Mouse (Mus musculus): ENCODE results near the gene Slc35f6. TPM values are rescaled to one million over a fixed set of nuclear protein-coding genes. Genes with fewer than 3 reads are reported as not detected.
"Not testable (repeated sequence)": the region's sequence is repeated elsewhere in the genome, so short reads cannot be mapped to it uniquely, and the experiment has no call there.

The Slc35f6 gene
- polyA plus RNA-seq, 1 experiment from 2014 or later: 24.4 TPM

GRCm38 (mm10) chr5:30678722-30679296, 31.1 kb downstream of the Slc35f6 start:
- H3K27me3 ChIP-seq: no peaks in the 10 kb centered on the region
- ATAC-seq (ENCODE audit: insufficient number of reproducible peaks, insufficient read depth, low FRiP score, low TSS enrichment): no peak
- no peaks in the 10 kb centered on the region for H3K4me1 ChIP-seq
- peaks cover 32% of the 10 kb centered on the region for H3K36me3 ChIP-seq
- H3K4me3 ChIP-seq: no peak overlapping the region
- no peak overlapping the region for H3K27ac ChIP-seq
- no peaks in the 10 kb centered on the region for H3K9me3 ChIP-seq
- 92% methylated on average over 4 of the region's 4 CpGs for WGBS
- no peak overlapping the region for H3K4me2 ChIP-seq (replicated peaks)
- H3K9ac ChIP-seq: no peak overlapping the region

GRCm38 (mm10) chr5:30679593-30679992, 31.9 kb downstream of the Slc35f6 start:
- Histone ChIP-seq H3K4me1 (no peaks in the 10 kb centered on the region), H3K27ac (no peak overlapping the region), H3K36me3 (peaks cover 25% of the 10 kb centered on the region), H3K9me3 (no peaks in the 10 kb centered on the region), H3K9ac (no peak overlapping the region), H3K4me3 (no peak overlapping the region), H3K4me2 (replicated peaks) (no peak overlapping the region), H3K27me3 (no peaks in the 10 kb centered on the region)
- no peak for ATAC-seq (ENCODE audit: insufficient number of reproducible peaks, insufficient read depth, low FRiP score, low TSS enrichment)
- WGBS: 80% methylated on average over 5 of the region's 5 CpGs

GRCm38 (mm10) chr5:30681970-30682369, 34.2 kb downstream of the Slc35f6 start:
- no peak overlapping the region for H3K27ac ChIP-seq
- H3K4me1 ChIP-seq: no peaks in the 10 kb centered on the region
- no peak overlapping the region for H3K4me2 ChIP-seq (replicated peaks)
- H3K9me3 ChIP-seq: no peaks in the 10 kb centered on the region
- H3K27me3 ChIP-seq: no peaks in the 10 kb centered on the region
- WGBS: 91% methylated on average over 5 of the region's 5 CpGs
- peaks cover 5% of the 10 kb centered on the region; the same call in 1 of the 2 replicates for H3K36me3 ChIP-seq
- no peak overlapping the region for H3K9ac ChIP-seq
- H3K4me3 ChIP-seq: no peak overlapping the region
- no peak for ATAC-seq (ENCODE audit: insufficient number of reproducible peaks, insufficient read depth, low FRiP score, low TSS enrichment)

GRCm38 (mm10) chr5:30682967-30683600, 35.4 kb downstream of the Slc35f6 start:
- Histone ChIP-seq H3K27me3 (no peaks in the 10 kb centered on the region), H3K4me1 (no peaks in the 10 kb centered on the region), H3K4me2 (replicated peaks) (no peak overlapping the region), H3K4me3 (no peak overlapping the region), H3K9ac (no peak overlapping the region), H3K9me3 (no peaks in the 10 kb centered on the region), H3K36me3 (peaks cover 4% of the 10 kb centered on the region; the same call in 1 of the 2 replicates), H3K27ac (no peak overlapping the region)
- no peak for ATAC-seq (ENCODE audit: insufficient number of reproducible peaks, insufficient read depth, low FRiP score, low TSS enrichment)

GRCm38 (mm10) chr5:30683993-30684392, 36.3 kb downstream of the Slc35f6 start:
- WGBS: 64% methylated on average over 3 of the region's 3 CpGs

GRCm38 (mm10) chr5:30686781-30687180, 39.0 kb downstream of the Slc35f6 start:
- ATAC-seq (ENCODE audit: insufficient number of reproducible peaks, insufficient read depth, low FRiP score, low TSS enrichment): no peak
- Histone ChIP-seq H3K4me3 (no peak overlapping the region), H3K36me3 (no peaks in the 10 kb centered on the region), H3K9ac (no peak overlapping the region), H3K9me3 (no peaks in the 10 kb centered on the region), H3K27me3 (no peaks in the 10 kb centered on the region), H3K4me2 (replicated peaks) (no peak overlapping the region), H3K27ac (no peak overlapping the region), H3K4me1 (no peaks in the 10 kb centered on the region)
- 66% methylated on average over 3 of the region's 3 CpGs for WGBS

More at GRCm38 (mm10) chr5:30683993-30684392, 36.3 kb downstream of the Slc35f6 start:
- Histone ChIP-seq H3K36me3 (no peaks in the 10 kb centered on the region), H3K4me1 (no peaks in the 10 kb centered on the region), H3K4me3 (no peak overlapping the region), H3K27me3 (no peaks in the 10 kb centered on the region), H3K9ac (no peak overlapping the region), H3K9me3 (no peaks in the 10 kb centered on the region), H3K4me2 (replicated peaks) (no peak overlapping the region), H3K27ac (no peak overlapping the region)
- ATAC-seq (ENCODE audit: insufficient number of reproducible peaks, insufficient read depth, low FRiP score, low TSS enrichment): no peak

- 0 out of 2 replicates have a peak, but pooled peaks cover 6% of the 10 kb centered on the region for H3K27me3 ChIP-seq
- 77% methylated on average over 8 of the region's 8 CpGs for WGBS
- no peak overlapping the region for H3K9ac ChIP-seq
- ATAC-seq (ENCODE audit: insufficient number of reproducible peaks, insufficient read depth, low FRiP score, low TSS enrichment): no peak
- H3K4me2 ChIP-seq (replicated peaks): no peak overlapping the region
- H3K9me3 ChIP-seq: no peaks in the 10 kb centered on the region
- H3K4me3 ChIP-seq: no peak overlapping the region
- no peak overlapping the region for H3K27ac ChIP-seq
- no peaks in the 10 kb centered on the region for H3K4me1 ChIP-seq
- H3K36me3 ChIP-seq: no peaks in the 10 kb centered on the region
Observed at GRCm38 (mm10) chr5:30700361-30701000, 52.7 kb downstream of the Slc35f6 start.

GRCm38 (mm10) chr5:30701373-30701772, 53.6 kb downstream of the Slc35f6 start:
- not testable (repeated sequence) for H3K4me1 ChIP-seq; H3K9ac ChIP-seq; ATAC-seq (ENCODE audit: insufficient number of reproducible peaks, insufficient read depth, low FRiP score, low TSS enrichment); H3K4me3 ChIP-seq; H3K27ac ChIP-seq; H3K27me3 ChIP-seq; H3K36me3 ChIP-seq; H3K4me2 ChIP-seq (replicated peaks); H3K9me3 ChIP-seq
- 46% methylated on average over 4 of the region's 4 CpGs for WGBS

- no peak for ATAC-seq (ENCODE audit: insufficient number of reproducible peaks, insufficient read depth, low FRiP score, low TSS enrichment)
- Histone ChIP-seq H3K27ac (no peak overlapping the region), H3K36me3 (no peaks in the 10 kb centered on the region), H3K4me2 (replicated peaks) (no peak overlapping the region), H3K4me3 (no peak overlapping the region), H3K9ac (no peak overlapping the region), H3K4me1 (no peaks in the 10 kb centered on the region), H3K9me3 (no peaks in the 10 kb centered on the region), H3K27me3 (0 out of 2 replicates have a peak, but pooled peaks cover 6% of the 10 kb centered on the region)
- 79% methylated on average over 3 of the region's 3 CpGs for WGBS
Observed at GRCm38 (mm10) chr5:30701866-30702265, 54.1 kb downstream of the Slc35f6 start.

Small RNA genes within 50 kb of the gene (microRNA-seq; reads per million reads assigned to microRNA genes)
- not detected for gene Mir5625

Other genes with a start within 250 kb of the Slc35f6 start
- gene Otof, start 186.0 kb upstream of the Slc35f6 start, polyA plus RNA-seq (2016; fragmentation: Nextera tagmentation; extraction: Ambion mirVana): 0.24 and 0.56 TPM in 2 replicates
- not detected in 2 replicates for gene 1700001C02Rik, start 181.9 kb upstream of the Slc35f6 start, polyA plus RNA-seq (2016; fragmentation: Nextera tagmentation; extraction: Ambion mirVana)
- gene Cib4, start 102.1 kb upstream of the Slc35f6 start, polyA plus RNA-seq (2016; fragmentation: Nextera tagmentation; extraction: Ambion mirVana): not detected in 2 replicates
- 0.87 and 1.1 TPM in 2 replicates for gene Kcnk3, start 59.8 kb upstream of the Slc35f6 start, polyA plus RNA-seq (2016; fragmentation: Nextera tagmentation; extraction: Ambion mirVana)
- 349 and 350 TPM in 2 replicates for gene Cenpa, start 18.8 kb downstream of the Slc35f6 start, polyA plus RNA-seq (2016; fragmentation: Nextera tagmentation; extraction: Ambion mirVana)
- gene Dpysl5, start 63.6 kb downstream of the Slc35f6 start, polyA plus RNA-seq (2016; fragmentation: Nextera tagmentation; extraction: Ambion mirVana): 16.3 and 18.2 TPM in 2 replicates
- gene Mapre3, start 166.7 kb downstream of the Slc35f6 start, polyA plus RNA-seq (2016; fragmentation: Nextera tagmentation; extraction: Ambion mirVana): 28.8 and 29.3 TPM in 2 replicates
- gene Tmem214, start 220.1 kb downstream of the Slc35f6 start, polyA plus RNA-seq (2016; fragmentation: Nextera tagmentation; extraction: Ambion mirVana): 78.5 and 85.9 TPM in 2 replicates
- gene Agbl5, start 240.8 kb downstream of the Slc35f6 start, polyA plus RNA-seq (2016; fragmentation: Nextera tagmentation; extraction: Ambion mirVana): 31.9 and 34.1 TPM in 2 replicates